Mouse (Mus musculus): ENCODE results near the gene Lsm4.

Gene Lsm4

GRCm38 (mm10) chr8:70673079-70673856 lies at the start of gene Lsm4:
Gene Lsm4 (plus strand): TSS chr8:70673248.
- DNase-seq (ENCODE audit: low read depth, low spot score): peak; percentile 100

GRCm38 (mm10) chr8:70625104-70625503 lies 47.9 kb upstream of the Lsm4 start:
- DNase-seq (ENCODE audit: low read depth, low spot score): peak; percentile 90

DNA sequence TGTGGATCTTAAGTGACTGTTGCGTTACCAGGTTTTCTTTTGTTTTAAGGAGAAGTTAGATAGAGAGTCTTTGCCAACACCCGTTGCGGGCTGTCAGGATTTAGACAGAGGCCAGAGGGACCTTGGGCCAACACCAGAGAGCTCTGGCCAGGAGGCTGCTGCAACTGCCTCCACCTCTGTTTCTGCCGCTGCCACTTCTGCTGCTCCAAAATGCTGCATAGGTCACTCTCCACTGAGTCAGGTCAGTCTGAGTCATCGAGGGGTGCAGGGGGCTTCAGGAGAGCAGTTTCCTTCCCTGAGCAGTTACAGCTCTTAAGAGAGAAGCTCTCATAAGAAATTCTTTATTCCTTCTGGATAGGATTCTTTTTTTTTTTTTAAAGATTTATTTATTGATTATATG lies 46.0 kb upstream of the Lsm4 start:
- no peak for DNase-seq (ENCODE audit: low read depth, low spot score)

GRCm38 (mm10) chr8:70628986-70629490 lies 44.0 kb upstream of the Lsm4 start:
- no peak for DNase-seq (ENCODE audit: low read depth, low spot score)

GRCm38 (mm10) chr8:70629574-70630531 lies 43.2 kb upstream of the Lsm4 start:
- DNase-seq (ENCODE audit: low read depth, low spot score): peak; percentile 98

- DNase-seq (ENCODE audit: low read depth, low spot score): peak; percentile 97
Measured at GRCm38 (mm10) chr8:70630532-70631381, 42.3 kb upstream of the Lsm4 start.

GRCm38 (mm10) chr8:70631436-70631835 lies 41.6 kb upstream of the Lsm4 start:
- peak; percentile 51 for DNase-seq (ENCODE audit: low read depth, low spot score)

GRCm38 (mm10) chr8:70632346-70632892 lies 40.6 kb upstream of the Lsm4 start, which contains the start of gene Gdf15:
Gene Gdf15 (minus strand): TSS chr8:70632456.
- DNase-seq (ENCODE audit: low read depth, low spot score): peak; percentile 69

- DNase-seq (ENCODE audit: low read depth, low spot score): no peak
Measured at GRCm38 (mm10) chr8:70634066-70634465, 39.0 kb upstream of the Lsm4 start.

GRCm38 (mm10) chr8:70635527-70635926 lies 37.5 kb upstream of the Lsm4 start:
- DNase-seq (ENCODE audit: low read depth, low spot score): no peak

GRCm38 (mm10) chr8:70636838-70637237 lies 36.2 kb upstream of the Lsm4 start:
- no peak for DNase-seq (ENCODE audit: low read depth, low spot score)

DNA sequence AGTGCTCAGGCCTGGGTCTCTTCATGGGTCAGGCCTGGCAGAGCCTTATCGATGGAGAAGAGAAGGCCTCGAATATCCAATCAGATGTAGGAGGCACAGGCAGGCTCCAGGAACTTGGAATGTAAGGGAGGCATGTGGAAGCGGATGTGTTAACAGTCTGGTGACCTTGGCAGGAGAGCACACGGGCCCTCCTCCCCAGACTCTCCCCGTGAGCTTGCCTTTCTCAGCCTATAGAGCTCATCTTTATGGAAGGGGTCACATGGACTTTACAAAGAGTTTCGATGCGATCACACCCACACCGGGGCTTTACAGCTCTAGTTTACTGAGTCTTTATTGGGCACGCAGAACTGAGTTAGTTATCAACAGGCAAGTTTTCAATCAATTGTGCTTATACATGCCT lies 34.3 kb upstream of the Lsm4 start:
- DNase-seq (ENCODE audit: low read depth, low spot score): peak; percentile 83

GRCm38 (mm10) chr8:70643019-70643418 lies 30.0 kb upstream of the Lsm4 start:
- DNase-seq (ENCODE audit: low read depth, low spot score): no peak

- DNase-seq (ENCODE audit: low read depth, low spot score): peak; percentile 92
Measured at GRCm38 (mm10) chr8:70644065-70644464, 29.0 kb upstream of the Lsm4 start.

GRCm38 (mm10) chr8:70645501-70646224 lies 27.4 kb upstream of the Lsm4 start:
- DNase-seq (ENCODE audit: low read depth, low spot score): no peak

- no peak for DNase-seq (ENCODE audit: low read depth, low spot score)
Measured at GRCm38 (mm10) chr8:70646369-70646768, 26.7 kb upstream of the Lsm4 start.

- DNase-seq (ENCODE audit: low read depth, low spot score): no peak
Measured at GRCm38 (mm10) chr8:70646775-70647174, 26.3 kb upstream of the Lsm4 start.

DNA sequence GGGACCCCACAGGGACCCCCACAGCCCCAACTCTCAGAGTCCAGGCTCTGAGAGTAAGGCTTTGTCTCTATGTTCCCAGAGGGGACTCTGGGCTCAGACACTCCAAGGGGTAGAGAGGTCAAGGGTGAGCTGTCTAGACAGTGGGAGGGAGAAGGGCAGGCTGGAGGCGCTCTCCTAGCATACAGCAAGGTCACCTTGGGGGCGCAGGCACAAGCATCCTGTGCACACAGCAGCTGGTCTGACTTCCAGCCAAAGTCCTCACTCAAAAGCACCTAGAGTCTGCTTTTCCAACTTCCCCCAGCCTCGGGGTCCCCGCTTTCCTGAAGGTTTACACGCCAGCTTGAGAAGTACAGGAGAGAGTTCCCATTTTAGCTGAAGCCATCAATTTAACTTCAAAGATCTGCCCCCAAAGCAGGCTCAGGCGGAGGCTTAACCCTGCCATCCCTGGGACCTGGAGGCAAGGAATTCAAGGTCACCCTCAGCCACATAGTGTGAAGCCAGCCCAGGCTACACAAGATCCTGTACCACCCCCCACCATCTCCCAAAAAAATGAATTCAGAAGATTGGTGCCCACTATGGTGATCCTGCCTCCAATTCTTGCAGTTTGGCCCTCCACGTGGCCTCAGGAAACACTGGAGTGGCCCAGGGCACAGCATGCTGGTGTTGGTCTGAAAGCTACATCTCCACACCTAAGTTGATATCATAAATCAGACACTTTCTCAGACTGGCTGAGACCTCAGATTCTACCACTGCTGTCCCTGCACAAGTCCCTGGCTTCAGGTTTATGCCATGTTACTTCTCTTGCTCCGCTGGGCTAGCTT lies 25.5 kb upstream of the Lsm4 start:
- peak; percentile 93 for DNase-seq (ENCODE audit: low read depth, low spot score)

DNA sequence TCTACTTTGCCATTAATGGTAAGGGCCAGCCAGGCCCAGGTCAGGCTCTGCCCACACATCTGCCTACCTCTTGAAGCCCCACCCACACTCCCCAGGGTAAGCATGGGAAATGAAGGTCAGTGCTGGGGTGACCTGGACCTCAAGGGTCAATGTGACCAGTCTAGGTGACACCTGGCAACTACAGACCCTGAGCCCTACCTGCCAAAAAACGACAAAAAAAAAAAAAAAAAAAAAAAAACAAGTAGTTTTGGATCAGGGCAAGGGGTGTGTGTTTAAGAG lies 24.9 kb upstream of the Lsm4 start:
- DNase-seq (ENCODE audit: low read depth, low spot score): no peak

- DNase-seq (ENCODE audit: low read depth, low spot score): no peak
Measured at GRCm38 (mm10) chr8:70648921-70649320, 24.1 kb upstream of the Lsm4 start.
